Mouse (Mus musculus): ENCODE measurements around the gene Olfr1128.
"Not testable (repeated sequence)": the region's sequence is repeated elsewhere in the genome, so short reads cannot be mapped to it uniquely, and the experiment has no call there.

Olfr1128 gene

DNA sequence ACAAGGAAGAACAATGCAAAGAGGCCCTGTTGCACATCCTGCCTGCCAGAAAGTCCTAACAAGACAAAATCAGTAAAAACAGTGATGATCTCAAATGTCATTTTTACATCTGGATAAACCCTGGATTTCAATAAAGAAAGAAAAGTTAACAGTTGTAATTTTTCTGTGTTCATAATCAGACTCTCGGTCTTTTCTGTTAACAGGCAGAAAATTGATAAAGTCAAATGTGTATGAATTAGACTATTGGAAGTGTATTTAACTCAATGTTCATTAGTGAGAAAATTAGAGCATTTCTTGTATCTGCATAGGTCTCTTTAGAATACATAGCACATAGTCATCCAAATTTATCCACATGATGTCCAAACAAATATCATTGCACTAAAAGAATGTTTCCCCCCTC lies at the start of gene Olfr1128:
Gene Olfr1128 (minus strand): TSS at position 101 of the 400 bp plus-strand sequence.
- DNase-seq (ENCODE audit: low spot score): no peak

DNA sequence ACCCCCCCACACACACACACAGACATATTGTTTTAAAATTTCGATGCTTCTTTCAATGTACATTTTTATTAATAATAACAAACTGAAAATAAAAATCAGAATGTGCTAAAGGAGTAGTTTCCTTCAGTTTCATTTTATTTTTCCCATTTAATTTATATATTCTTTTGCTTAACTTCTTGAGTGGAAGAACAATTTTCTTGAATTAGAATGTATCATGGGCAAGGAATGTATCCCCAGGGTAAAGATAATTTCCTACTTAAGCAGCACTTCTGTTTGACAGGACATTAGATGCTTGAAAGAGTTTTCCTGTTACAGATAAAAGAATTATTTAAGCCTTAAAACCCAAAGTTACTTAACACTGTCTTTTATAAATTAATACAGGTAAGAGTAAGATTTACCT lies 28.3 kb upstream of the Olfr1128 start, which contains the start of gene Olfr1129:
Gene Olfr1129 (plus strand): TSS at position 301 of the 400 bp plus-strand sequence.
- DNase-seq (ENCODE audit: low spot score): not testable (repeated sequence)

DNA sequence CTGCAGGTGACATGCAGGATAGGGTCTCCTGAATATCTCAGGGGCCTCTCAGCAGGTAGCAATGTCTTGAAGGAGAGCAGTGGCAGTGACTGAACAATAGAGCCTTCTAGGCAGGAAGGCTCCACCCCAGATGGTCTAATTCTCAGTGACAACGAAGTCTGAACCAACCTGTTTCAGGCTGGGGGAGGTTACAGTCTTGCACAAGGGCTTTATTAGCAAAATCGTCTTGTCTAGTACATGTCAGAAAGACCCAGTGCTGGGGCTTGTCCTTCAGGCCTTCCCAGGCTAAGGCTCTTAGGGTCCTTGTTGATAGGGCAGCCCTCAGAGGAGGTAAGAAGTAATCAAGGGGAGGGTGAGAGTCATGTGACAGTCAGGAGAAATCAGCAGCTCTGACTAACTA lies 10.5 kb downstream of the Olfr1128 start:
- no peak for DNase-seq (ENCODE audit: low spot score)

DNA sequence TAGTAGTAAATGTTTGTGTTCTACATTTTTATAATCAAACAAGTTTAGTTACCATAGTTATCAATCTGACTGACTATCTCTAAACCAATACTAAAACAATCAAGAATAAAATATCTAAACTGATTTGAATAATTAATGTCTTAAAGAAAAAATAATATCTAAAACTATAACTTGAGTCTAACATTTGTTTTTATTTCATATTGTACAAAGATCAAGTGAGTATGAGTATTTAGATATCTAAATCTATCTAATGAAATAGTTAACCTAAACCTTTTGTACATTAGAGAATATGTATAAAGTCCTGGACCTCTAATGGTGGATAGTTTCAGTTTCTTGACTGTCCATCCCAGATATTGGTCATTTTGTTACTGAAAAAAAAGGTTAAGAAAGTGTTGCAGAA lies 13.8 kb downstream of the Olfr1128 start, which contains the start of gene Olfr153:
Gene Olfr153 (plus strand): TSS at position 301 of the 400 bp plus-strand sequence.
- DNase-seq (ENCODE audit: low spot score): no peak

DNA sequence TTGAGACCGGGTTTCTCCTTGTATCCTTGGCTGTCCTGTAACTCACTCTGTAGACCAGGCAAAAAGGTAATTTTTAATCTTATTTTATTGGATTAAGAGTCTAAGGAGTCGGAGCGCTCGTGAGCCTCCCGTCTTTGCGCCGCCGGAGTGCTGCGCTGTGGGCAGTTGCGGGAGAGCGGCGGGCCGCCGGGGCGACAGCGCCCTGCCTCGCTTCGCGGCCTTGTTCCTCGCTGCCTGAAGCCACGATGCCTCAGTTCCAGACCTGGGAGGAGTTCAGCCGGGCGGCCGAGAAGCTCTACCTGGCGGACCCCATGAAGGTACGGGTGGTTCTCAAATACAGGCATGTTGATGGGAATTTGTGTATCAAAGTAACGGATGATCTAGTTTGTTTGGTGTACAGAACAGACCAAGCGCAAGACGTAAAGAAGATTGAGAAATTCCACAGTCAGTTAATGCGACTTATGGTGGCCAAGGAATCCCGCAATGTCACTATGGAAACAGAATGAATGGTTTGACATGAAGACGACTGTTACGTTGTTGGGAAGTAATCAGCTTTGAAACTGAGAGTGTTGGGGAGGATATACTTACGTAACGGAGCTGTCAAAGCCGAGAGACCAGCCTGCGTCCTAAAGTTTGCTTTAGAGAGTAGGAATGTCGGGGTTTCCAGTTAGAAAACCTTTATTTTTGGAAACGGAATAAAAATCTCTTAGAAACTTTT lies 19.3 kb downstream of the Olfr1128 start:
- DNase-seq (ENCODE audit: low spot score): not testable (repeated sequence)

DNA sequence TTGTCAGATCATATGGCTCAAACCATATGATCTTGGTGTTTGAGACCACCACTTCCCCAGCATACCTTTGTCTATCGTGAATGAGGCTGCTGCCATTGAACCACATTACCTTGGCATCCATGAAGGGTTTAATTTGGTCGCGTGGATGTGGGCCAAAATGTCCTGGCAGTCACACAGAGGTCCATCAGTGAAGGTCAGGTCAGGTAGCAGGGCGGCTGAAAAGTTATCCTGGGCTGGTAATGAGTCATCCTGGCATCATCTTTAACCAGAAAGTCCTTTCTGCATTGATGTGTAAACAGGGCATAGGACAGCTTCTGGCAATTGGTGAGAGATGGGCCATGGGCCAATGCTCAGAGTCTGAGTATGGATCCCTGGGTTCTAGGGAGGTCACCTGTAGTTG lies 24.7 kb downstream of the Olfr1128 start:
- no peak for DNase-seq (ENCODE audit: low spot score)

DNA sequence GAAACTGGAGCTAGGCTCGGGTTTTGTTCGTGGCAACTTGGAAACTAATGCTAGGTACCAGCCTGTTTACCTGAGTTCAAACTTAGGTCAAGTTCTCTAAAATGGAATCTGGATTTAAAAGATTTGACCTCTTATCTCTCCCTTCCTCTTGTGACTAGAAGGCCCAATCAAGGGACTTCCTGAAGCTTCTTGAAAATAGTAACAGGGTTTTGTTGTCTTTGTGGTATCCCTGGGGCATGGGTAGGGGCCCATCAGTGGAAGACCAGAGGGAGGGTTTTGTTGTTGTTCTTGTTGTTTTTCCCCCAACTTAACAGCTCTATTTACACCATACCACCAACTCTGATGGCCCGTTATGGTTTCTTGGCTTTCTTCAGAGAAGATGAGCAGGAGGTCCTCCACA lies 28.8 kb downstream of the Olfr1128 start:
- DNase-seq (ENCODE audit: low spot score): no peak

DNA sequence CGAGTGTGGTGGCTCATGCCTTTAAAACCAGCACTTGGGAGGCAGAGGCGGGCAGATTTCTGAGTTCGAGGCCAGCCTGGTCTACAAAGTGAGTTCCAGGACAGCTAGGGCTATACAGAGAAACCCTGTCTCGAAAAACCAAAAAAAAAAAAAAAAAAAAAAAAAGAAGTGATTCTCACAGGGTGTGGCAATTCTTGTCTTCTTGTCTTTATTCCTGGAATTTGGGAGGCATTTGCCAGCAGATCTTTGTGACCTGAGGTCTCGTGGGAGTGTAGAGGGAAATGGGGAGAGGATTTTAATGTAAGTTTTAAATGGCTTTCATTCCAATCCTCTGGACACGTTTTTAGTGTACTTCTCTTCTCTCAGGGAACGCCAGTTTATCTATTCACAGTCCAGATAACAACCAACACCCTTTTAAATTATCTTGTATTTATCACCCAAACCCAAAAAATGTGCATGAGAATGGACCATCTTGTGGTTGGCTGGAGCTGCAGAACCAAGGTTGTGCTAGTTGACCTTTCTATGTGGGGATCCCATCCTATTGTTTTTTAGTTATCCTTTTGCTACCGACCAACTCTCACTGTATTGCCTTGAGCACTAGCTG lies 29.8 kb downstream of the Olfr1128 start:
- DNase-seq (ENCODE audit: low spot score): no peak

DNA sequence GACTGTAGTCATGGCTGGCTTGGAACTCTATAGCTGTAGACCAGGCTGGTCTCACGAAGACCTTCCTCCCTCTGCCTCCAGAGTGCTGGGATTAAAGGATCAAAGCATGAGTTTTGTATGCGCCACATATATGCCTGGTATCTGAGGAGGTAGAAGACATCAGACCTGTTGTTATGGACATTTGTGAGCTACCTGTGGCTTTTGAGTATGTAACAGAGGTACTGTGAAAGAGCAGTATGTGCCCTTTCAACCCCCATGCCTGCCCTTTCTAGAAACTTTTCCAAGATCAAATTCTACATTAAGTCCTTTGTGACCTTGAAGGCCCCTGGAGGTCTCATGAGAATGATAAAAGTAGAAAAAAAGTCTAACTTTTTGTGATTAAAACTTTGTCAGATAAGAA lies 30.3 kb downstream of the Olfr1128 start:
- DNase-seq (ENCODE audit: low spot score): no peak

DNA sequence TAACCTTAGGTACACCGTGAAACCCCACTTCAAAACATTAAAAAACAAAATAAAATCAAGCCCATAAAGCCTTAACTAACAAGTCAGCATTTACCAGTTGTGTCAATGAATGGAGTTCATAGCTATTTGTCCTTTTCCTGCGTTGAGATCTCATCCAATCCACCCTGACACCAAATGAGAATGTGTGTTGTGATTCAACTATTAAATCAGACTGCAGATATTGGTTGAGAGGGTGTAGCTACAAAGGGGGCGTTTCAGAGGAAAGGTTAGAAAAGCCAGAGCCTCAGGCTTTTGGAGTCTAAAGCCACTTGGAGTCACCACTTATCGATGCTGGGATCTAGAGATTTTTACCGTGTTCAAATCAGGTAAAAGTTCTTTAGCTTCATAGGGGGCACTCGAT lies 39.1 kb downstream of the Olfr1128 start, which contains the start of gene Pramel6:
Gene Pramel6 (plus strand): TSS at position 301 of the 400 bp plus-strand sequence.
- no peak for DNase-seq (ENCODE audit: low spot score)

DNA sequence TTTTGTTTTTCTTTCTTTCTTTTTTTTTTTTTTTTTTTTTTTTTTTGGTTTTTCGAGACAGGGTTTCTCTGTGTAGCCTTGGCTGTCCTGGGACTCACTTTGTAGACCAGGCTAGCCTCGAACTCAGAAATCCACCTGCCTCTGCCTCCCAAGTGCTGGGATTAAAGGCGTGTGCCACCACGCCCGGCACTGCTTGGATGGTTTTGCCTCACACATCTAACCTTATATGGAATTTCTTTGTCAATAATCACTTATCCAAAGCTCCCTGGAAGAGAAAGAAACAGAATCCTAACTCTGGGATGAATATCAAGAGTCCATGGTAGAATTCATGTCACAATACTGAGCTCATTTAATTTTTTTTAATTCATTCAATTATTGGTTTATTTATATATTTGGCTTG lies 48.3 kb downstream of the Olfr1128 start, which contains the start of gene Pramel7:
Gene Pramel7 (minus strand): TSS at position 101 of the 400 bp plus-strand sequence.
- DNase-seq (ENCODE audit: low spot score): not testable (repeated sequence)

Measured in urinary bladder, postnatal 14 days (tissue).